Mouse (Mus musculus): ENCODE results near the gene Amhr2. TPM values are rescaled to one million over a fixed set of nuclear protein-coding genes. Genes with fewer than 3 reads are reported as not detected.

Gene Amhr2
- total RNA-seq, 2 experiments from 2014 or later, result not detected

Other genes with a start within 250 kb of the Amhr2 start
- 39.8 and 65.3 TPM in 2 replicates for gene Zfp740, start 242.1 kb upstream of the Amhr2 start, total RNA-seq (2014; fragmentation: Nextera tagmentation)
- gene Zfp740, start 242.1 kb upstream of the Amhr2 start, total RNA-seq (2017), result 33.0 and 39.0 TPM in 2 replicates
- gene Csad, start 240.6 kb upstream of the Amhr2 start, total RNA-seq (2014; fragmentation: Nextera tagmentation), result 9.6 and 21.4 TPM in 2 replicates
- gene Csad, start 240.6 kb upstream of the Amhr2 start, total RNA-seq (2017), result 11.4 and 33.8 TPM in 2 replicates
- 13.1 and 17.0 TPM in 2 replicates for gene Itgb7, start 213.4 kb upstream of the Amhr2 start, total RNA-seq (2014; fragmentation: Nextera tagmentation)
- gene Itgb7, start 213.4 kb upstream of the Amhr2 start, total RNA-seq (2017), result 47.2 and 51.0 TPM in 2 replicates
- gene Rarg, start 187.8 kb upstream of the Amhr2 start, total RNA-seq (2014; fragmentation: Nextera tagmentation), result 0.61 and 1.8 TPM in 2 replicates
- gene Rarg, start 187.8 kb upstream of the Amhr2 start, total RNA-seq (2017), result 1.6 and 6.7 TPM in 2 replicates
- gene Gm9918, start 174.8 kb upstream of the Amhr2 start, total RNA-seq (2014; fragmentation: Nextera tagmentation), result not detected in 2 replicates
- not detected in 2 replicates for gene Gm9918, start 174.8 kb upstream of the Amhr2 start, total RNA-seq (2017)
- gene Mfsd5, start 165.9 kb upstream of the Amhr2 start, total RNA-seq (2014; fragmentation: Nextera tagmentation), result 30.4 and 32.9 TPM in 2 replicates
- 14.2 and 19.5 TPM in 2 replicates for gene Mfsd5, start 165.9 kb upstream of the Amhr2 start, total RNA-seq (2017)
- gene Espl1, start 149.1 kb upstream of the Amhr2 start, total RNA-seq (2014; fragmentation: Nextera tagmentation), result 54.5 and 68.3 TPM in 2 replicates
- 16.6 and 40.6 TPM in 2 replicates for gene Espl1, start 149.1 kb upstream of the Amhr2 start, total RNA-seq (2017)
- gene Pfdn5, start 119.3 kb upstream of the Amhr2 start, total RNA-seq (2014; fragmentation: Nextera tagmentation), result 210 and 293 TPM in 2 replicates
- 214 and 318 TPM in 2 replicates for gene Pfdn5, start 119.3 kb upstream of the Amhr2 start, total RNA-seq (2017)
- 85.2 and 86.5 TPM in 2 replicates for gene Myg1, start 113.7 kb upstream of the Amhr2 start, total RNA-seq (2014; fragmentation: Nextera tagmentation)
- gene Myg1, start 113.7 kb upstream of the Amhr2 start, total RNA-seq (2017), result 60.8 and 73.8 TPM in 2 replicates
- 145 and 165 TPM in 2 replicates for gene Aaas, start 94.6 kb upstream of the Amhr2 start, total RNA-seq (2014; fragmentation: Nextera tagmentation)
- 179 and 207 TPM in 2 replicates for gene Aaas, start 94.6 kb upstream of the Amhr2 start, total RNA-seq (2017)
- gene Sp7, start 78.2 kb upstream of the Amhr2 start, total RNA-seq (2014; fragmentation: Nextera tagmentation), result not detected in 2 replicates
- not detected in 2 replicates for gene Sp7, start 78.2 kb upstream of the Amhr2 start, total RNA-seq (2017)
- 68.0 and 80.3 TPM in 2 replicates for gene Sp1, start 39.2 kb upstream of the Amhr2 start, total RNA-seq (2014; fragmentation: Nextera tagmentation)
- 45.0 and 62.2 TPM in 2 replicates for gene Sp1, start 39.2 kb upstream of the Amhr2 start, total RNA-seq (2017)
- gene Prr13, start 13.7 kb downstream of the Amhr2 start, total RNA-seq (2014; fragmentation: Nextera tagmentation), result 61.5 and 97.6 TPM in 2 replicates
- gene Prr13, start 13.7 kb downstream of the Amhr2 start, total RNA-seq (2017), result 50.3 and 54.5 TPM in 2 replicates
- 749 and 832 TPM in 2 replicates for gene Pcbp2, start 25.2 kb downstream of the Amhr2 start, total RNA-seq (2014; fragmentation: Nextera tagmentation)
- 152 and 207 TPM in 2 replicates for gene Pcbp2, start 25.2 kb downstream of the Amhr2 start, total RNA-seq (2017)
- not detected in 2 replicates for gene Gm10337, start 58.4 kb downstream of the Amhr2 start, total RNA-seq (2014; fragmentation: Nextera tagmentation)
- not detected in 2 replicates for gene Gm10337, start 58.4 kb downstream of the Amhr2 start, total RNA-seq (2017)
- gene Map3k12, start 71.7 kb downstream of the Amhr2 start, total RNA-seq (2014; fragmentation: Nextera tagmentation), result 0.39 TPM in 1 of 2 replicates, not detected in the other
- gene Map3k12, start 71.7 kb downstream of the Amhr2 start, total RNA-seq (2017), result 0.14 and 0.15 TPM in 2 replicates
- 37.4 and 40.7 TPM in 2 replicates for gene Tarbp2, start 72.8 kb downstream of the Amhr2 start, total RNA-seq (2014; fragmentation: Nextera tagmentation)
- gene Tarbp2, start 72.8 kb downstream of the Amhr2 start, total RNA-seq (2017), result 17.0 and 19.7 TPM in 2 replicates
- gene Npff, start 79.6 kb downstream of the Amhr2 start, total RNA-seq (2014; fragmentation: Nextera tagmentation), result 5.1 and 8.2 TPM in 2 replicates
- 0.89 and 3.4 TPM in 2 replicates for gene Npff, start 79.6 kb downstream of the Amhr2 start, total RNA-seq (2017)
- 2.6 TPM in 1 of 2 replicates, not detected in the other for gene Gm28047, start 179.7 kb downstream of the Amhr2 start, total RNA-seq (2014; fragmentation: Nextera tagmentation)
- not detected in 2 replicates for gene Gm28047, start 179.7 kb downstream of the Amhr2 start, total RNA-seq (2017)
- gene Atf7, start 180.1 kb downstream of the Amhr2 start, total RNA-seq (2014; fragmentation: Nextera tagmentation), result 115 and 116 TPM in 2 replicates
- 24.7 and 27.0 TPM in 2 replicates for gene Atf7, start 180.1 kb downstream of the Amhr2 start, total RNA-seq (2017)
- gene Atp5g2, start 227.0 kb downstream of the Amhr2 start, total RNA-seq (2014; fragmentation: Nextera tagmentation), result 135 and 168 TPM in 2 replicates
- 71.6 and 94.3 TPM in 2 replicates for gene Atp5g2, start 227.0 kb downstream of the Amhr2 start, total RNA-seq (2017)

All from megakaryocyte-erythroid progenitor cell, adult 5-6 weeks (primary cell).